Mouse (Mus musculus) ES-Bruce4 (cell line): ENCODE data around the gene Snd1.

Experiments used
- CTCF ChIP-seq: IDR thresholded peaks from one replicate; pipeline ENCODE4 v1.8.1; 2011; ENCODE audit warnings: low read depth, low read length
- EP300 ChIP-seq: IDR thresholded peaks from 2 replicates; pipeline ENCODE4 v1.6.1; 2011; ENCODE audit warnings: low read depth, low read length; ENCODE audit not compliant: insufficient read depth
- POLR2A ChIP-seq: IDR thresholded peaks from one replicate; pipeline ENCODE4 v1.8.1; 2011; ENCODE audit warnings: low read length; ENCODE audit not compliant: insufficient read depth

DNA sequence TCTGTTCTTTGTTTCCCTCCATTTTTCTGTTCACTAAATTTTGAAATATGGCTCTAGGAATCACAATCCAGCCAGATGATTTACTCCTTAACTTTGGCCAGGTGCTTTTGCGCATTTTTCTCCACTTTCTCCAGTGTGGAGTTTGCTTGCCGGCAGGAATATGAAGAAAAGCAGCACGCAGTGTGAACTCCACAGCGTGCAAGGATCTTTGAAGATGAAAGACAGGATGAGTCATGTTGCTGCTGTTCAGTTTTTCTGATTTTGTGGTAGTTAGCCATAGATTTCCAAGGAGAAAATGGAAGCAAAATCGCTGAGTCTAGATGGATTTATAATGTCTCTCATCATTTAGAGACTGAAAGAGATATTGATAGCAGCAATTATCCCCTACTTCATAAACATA is 165.1 kb downstream of the Snd1 start:
- TF ChIP-seq CTCF, result no peak
- no peak for TF ChIP-seq POLR2A
- TF ChIP-seq EP300, result no peak
